Mouse (Mus musculus): ENCODE measurements around the gene Cd38.

GRCm38 (mm10) chr5:43894113-43894512 is 25.8 kb downstream of the Cd38 start:
- TF ChIP-seq POLR2A (IDR thresholded peaks at IDR 0.05; ENCODE audit: low read depth, low read length) (no peak), CTCF (IDR thresholded peaks at IDR 0.05; ENCODE audit: extremely low read depth, insufficient read depth, insufficient read length, insufficient replicate concordance) (peak; percentile 32; the same call in 1 of the 2 replicates)
